Mouse (Mus musculus): ENCODE results near the gene Zpbp. TPM values are rescaled to one million over a fixed set of nuclear protein-coding genes. Genes with fewer than 3 reads are reported as not detected.

Gene Zpbp
- polyA plus RNA-seq, 1 experiment from 2014 or later = 0.79 TPM

- peak overlapping the region; percentile 64 for H3K9ac ChIP-seq (replicated peaks; ENCODE audit: low read length)
These were observed 318 bp upstream of the Zpbp start for GRCm38 (mm10) chr11:11462561-11462890.

GRCm38 (mm10) chr11:11455037-11455436, 7.2 kb downstream of the Zpbp start:
- no peak overlapping the region for H3K27ac ChIP-seq (replicated peaks; ENCODE audit: low read depth, low read length)
- no peaks in the 10 kb centered on the region for H3K9me3 ChIP-seq (replicated peaks; ENCODE audit: control insufficient read depth, low read length)
- H3K4me2 ChIP-seq (ENCODE audit: low read depth, low read length) = no peak overlapping the region
- 27% methylated on average over 2 of the region's 2 CpGs for WGBS
- no peaks in the 10 kb centered on the region for H3K4me1 ChIP-seq (ENCODE audit: control insufficient read depth, insufficient read depth, low read length)
- no peak overlapping the region for H3K9ac ChIP-seq (replicated peaks; ENCODE audit: low read length)
- ATAC-seq (replicated peaks; ENCODE audit: insufficient number of reproducible peaks, low FRiP score, low TSS enrichment, low read depth) = no peak
- no peaks in the 10 kb centered on the region for H3K27me3 ChIP-seq (ENCODE audit: control insufficient read depth, insufficient read depth, low read length)
- H3K4me3 ChIP-seq (ENCODE audit: low read depth, low read length) = no peak overlapping the region
- peak; percentile 33 for DNase-seq (ENCODE audit: low spot score)
- no peaks in the 10 kb centered on the region for H3K36me3 ChIP-seq (replicated peaks; ENCODE audit: control insufficient read depth, insufficient read depth, low read depth, low read length)

More at GRCm38 (mm10) chr11:11462561-11462890, 318 bp upstream of the Zpbp start:
- ATAC-seq (replicated peaks; ENCODE audit: insufficient number of reproducible peaks, low FRiP score, low TSS enrichment, low read depth) (no peak; the same call in 1 of the 2 replicates), DNase-seq (ENCODE audit: low spot score) (no peak)
- peak overlapping the region; percentile 61 for H3K4me2 ChIP-seq (ENCODE audit: low read depth, low read length)
- H3K27me3 ChIP-seq (ENCODE audit: control insufficient read depth, insufficient read depth, low read length) = no peaks in the 10 kb centered on the region
- no peaks in the 10 kb centered on the region for H3K36me3 ChIP-seq (replicated peaks; ENCODE audit: control insufficient read depth, insufficient read depth, low read depth, low read length)
- no peaks in the 10 kb centered on the region for H3K9me3 ChIP-seq (replicated peaks; ENCODE audit: control insufficient read depth, low read length)
- 81% methylated on average over 5 of the region's 5 CpGs for WGBS
- H3K27ac ChIP-seq (replicated peaks; ENCODE audit: low read depth, low read length) = no peak overlapping the region
- peak overlapping the region; percentile 52 for H3K4me3 ChIP-seq (ENCODE audit: low read depth, low read length)
- H3K4me1 ChIP-seq (ENCODE audit: control insufficient read depth, insufficient read depth, low read length) = no peaks in the 10 kb centered on the region

GRCm38 (mm10) chr11:11417356-11417755, 44.9 kb downstream of the Zpbp start:
- no peaks in the 10 kb centered on the region for H3K9me3 ChIP-seq (replicated peaks; ENCODE audit: control insufficient read depth, low read length)
- H3K9ac ChIP-seq (replicated peaks; ENCODE audit: low read length) = no peak overlapping the region
- H3K4me1 ChIP-seq (ENCODE audit: control insufficient read depth, insufficient read depth, low read length) = no peaks in the 10 kb centered on the region
- H3K27me3 ChIP-seq (ENCODE audit: control insufficient read depth, insufficient read depth, low read length) = no peaks in the 10 kb centered on the region
- H3K4me2 ChIP-seq (ENCODE audit: low read depth, low read length) = no peak overlapping the region
- no peaks in the 10 kb centered on the region for H3K36me3 ChIP-seq (replicated peaks; ENCODE audit: control insufficient read depth, insufficient read depth, low read depth, low read length)
- 85% methylated on average over 2 of the region's 2 CpGs for WGBS
- H3K4me3 ChIP-seq (ENCODE audit: low read depth, low read length) = no peak overlapping the region
- H3K27ac ChIP-seq (replicated peaks; ENCODE audit: low read depth, low read length) = no peak overlapping the region
- DNase-seq (ENCODE audit: low spot score) (no peak), ATAC-seq (replicated peaks; ENCODE audit: insufficient number of reproducible peaks, low FRiP score, low TSS enrichment, low read depth) (no peak)

- no peak overlapping the region for H3K9ac ChIP-seq (replicated peaks; ENCODE audit: low read length)
- no peaks in the 10 kb centered on the region for H3K9me3 ChIP-seq (replicated peaks; ENCODE audit: control insufficient read depth, low read length)
- H3K27me3 ChIP-seq (ENCODE audit: control insufficient read depth, insufficient read depth, low read length) = no peaks in the 10 kb centered on the region
- no peak for DNase-seq (ENCODE audit: low spot score)
- ATAC-seq (replicated peaks; ENCODE audit: insufficient number of reproducible peaks, low FRiP score, low TSS enrichment, low read depth) = no peak
- H3K4me2 ChIP-seq (ENCODE audit: low read depth, low read length) = no peak overlapping the region
- WGBS = 86% methylated on average over 5 of the region's 5 CpGs
- no peaks in the 10 kb centered on the region for H3K36me3 ChIP-seq (replicated peaks; ENCODE audit: control insufficient read depth, insufficient read depth, low read depth, low read length)
- no peak overlapping the region for H3K27ac ChIP-seq (replicated peaks; ENCODE audit: low read depth, low read length)
- no peak overlapping the region for H3K4me3 ChIP-seq (ENCODE audit: low read depth, low read length)
- H3K4me1 ChIP-seq (ENCODE audit: control insufficient read depth, insufficient read depth, low read length) = no peaks in the 10 kb centered on the region
These were observed 48.0 kb downstream of the Zpbp start for GRCm38 (mm10) chr11:11414188-11414587.

- no peak overlapping the region for H3K4me3 ChIP-seq (ENCODE audit: low read depth, low read length)
- WGBS = 92% methylated on average over 5 of the region's 5 CpGs
- no peak overlapping the region for H3K27ac ChIP-seq (replicated peaks; ENCODE audit: low read depth, low read length)
- no peaks in the 10 kb centered on the region for H3K36me3 ChIP-seq (replicated peaks; ENCODE audit: control insufficient read depth, insufficient read depth, low read depth, low read length)
- no peak overlapping the region for H3K4me2 ChIP-seq (ENCODE audit: low read depth, low read length)
- H3K9me3 ChIP-seq (replicated peaks; ENCODE audit: control insufficient read depth, low read length) = no peaks in the 10 kb centered on the region
- no peaks in the 10 kb centered on the region for H3K4me1 ChIP-seq (ENCODE audit: control insufficient read depth, insufficient read depth, low read length)
- H3K27me3 ChIP-seq (ENCODE audit: control insufficient read depth, insufficient read depth, low read length) = no peaks in the 10 kb centered on the region
- DNase-seq (ENCODE audit: low spot score) (no peak), ATAC-seq (replicated peaks; ENCODE audit: insufficient number of reproducible peaks, low FRiP score, low TSS enrichment, low read depth) (no peak)
- no peak overlapping the region for H3K9ac ChIP-seq (replicated peaks; ENCODE audit: low read length)
These were observed 67.5 kb downstream of the Zpbp start for GRCm38 (mm10) chr11:11394686-11395085.

GRCm38 (mm10) chr11:11393164-11393563, 69.0 kb downstream of the Zpbp start:
- DNase-seq (ENCODE audit: low spot score) (no peak), ATAC-seq (replicated peaks; ENCODE audit: insufficient number of reproducible peaks, low FRiP score, low TSS enrichment, low read depth) (no peak)
- Histone ChIP-seq H3K4me3 (ENCODE audit: low read depth, low read length) (no peak overlapping the region), H3K9ac (replicated peaks; ENCODE audit: low read length) (no peak overlapping the region), H3K4me1 (ENCODE audit: control insufficient read depth, insufficient read depth, low read length) (no peaks in the 10 kb centered on the region), H3K9me3 (replicated peaks; ENCODE audit: control insufficient read depth, low read length) (no peaks in the 10 kb centered on the region), H3K36me3 (replicated peaks; ENCODE audit: control insufficient read depth, insufficient read depth, low read depth, low read length) (no peaks in the 10 kb centered on the region), H3K27me3 (ENCODE audit: control insufficient read depth, insufficient read depth, low read length) (no peaks in the 10 kb centered on the region), H3K4me2 (ENCODE audit: low read depth, low read length) (no peak overlapping the region), H3K27ac (replicated peaks; ENCODE audit: low read depth, low read length) (no peak overlapping the region)
- WGBS = 86% methylated on average over 10 of the region's 10 CpGs

GRCm38 (mm10) chr11:11371305-11371704, 90.9 kb downstream of the Zpbp start:
- no peak for ATAC-seq (replicated peaks; ENCODE audit: insufficient number of reproducible peaks, low FRiP score, low TSS enrichment, low read depth)
- no peaks in the 10 kb centered on the region for H3K27me3 ChIP-seq (ENCODE audit: control insufficient read depth, insufficient read depth, low read length)
- no peak overlapping the region for H3K4me2 ChIP-seq (ENCODE audit: low read depth, low read length)
- H3K4me3 ChIP-seq (ENCODE audit: low read depth, low read length) = no peak overlapping the region
- no peak overlapping the region for H3K27ac ChIP-seq (replicated peaks; ENCODE audit: low read depth, low read length)
- no peaks in the 10 kb centered on the region for H3K9me3 ChIP-seq (replicated peaks; ENCODE audit: control insufficient read depth, low read length)
- H3K9ac ChIP-seq (replicated peaks; ENCODE audit: low read length) = no peak overlapping the region
- H3K4me1 ChIP-seq (ENCODE audit: control insufficient read depth, insufficient read depth, low read length) = no peaks in the 10 kb centered on the region
- H3K36me3 ChIP-seq (replicated peaks; ENCODE audit: control insufficient read depth, insufficient read depth, low read depth, low read length) = no peaks in the 10 kb centered on the region
- no peak for DNase-seq (ENCODE audit: low spot score)
- WGBS = 85% methylated on average over 5 of the region's 5 CpGs

- Histone ChIP-seq H3K4me1 (ENCODE audit: control insufficient read depth, insufficient read depth, low read length) (no peaks in the 10 kb centered on the region), H3K27ac (replicated peaks; ENCODE audit: low read depth, low read length) (no peak overlapping the region), H3K4me3 (ENCODE audit: low read depth, low read length) (no peak overlapping the region), H3K9ac (replicated peaks; ENCODE audit: low read length) (no peak overlapping the region), H3K4me2 (ENCODE audit: low read depth, low read length) (no peak overlapping the region), H3K36me3 (replicated peaks; ENCODE audit: control insufficient read depth, insufficient read depth, low read depth, low read length) (no peaks in the 10 kb centered on the region), H3K27me3 (ENCODE audit: control insufficient read depth, insufficient read depth, low read length) (no peaks in the 10 kb centered on the region), H3K9me3 (replicated peaks; ENCODE audit: control insufficient read depth, low read length) (no peaks in the 10 kb centered on the region)
- 84% methylated on average over 3 of the region's 3 CpGs for WGBS
- no peak for DNase-seq (ENCODE audit: low spot score)
- no peak for ATAC-seq (replicated peaks; ENCODE audit: insufficient number of reproducible peaks, low FRiP score, low TSS enrichment, low read depth)
These were observed 178.7 kb downstream of the Zpbp start for GRCm38 (mm10) chr11:11283512-11283911.

Measured in embryonic facial prominence, embryonic 11.5 days (tissue).